Mouse (Mus musculus) olfactory bulb, adult 2 months (tissue): ENCODE measurements around the gene Kti12. TPM values are rescaled to one million over a fixed set of nuclear protein-coding genes. Genes with fewer than 3 reads are reported as not detected.

Source experiments
- H3K27ac ChIP-seq: fragments of 200-500 bp; 2 replicates; pipeline ENCODE4 v1.5.1; 2012; ENCODE audit warnings: low read depth, low read length; ENCODE audit not compliant: insufficient read depth
- H3K4me1 ChIP-seq: fragments of 200-500 bp; 2 replicates; pipeline ENCODE4 v1.6.1; 2012; ENCODE audit warnings: low read length; ENCODE audit not compliant: control insufficient read depth, insufficient read depth
- H3K4me3 ChIP-seq: fragments of 200-500 bp; 2 replicates; pipeline ENCODE4 v1.5.1; 2012; ENCODE audit warnings: mild to moderate bottlenecking, low read depth, low read length, moderate library complexity; ENCODE audit not compliant: insufficient read depth
- CTCF ChIP-seq: fragments of 200-500 bp; IDR thresholded peaks from 2 replicates; pipeline ENCODE4 v1.5.1; 2012; ENCODE audit warnings: low read depth, mild to moderate bottlenecking, low read length, moderate library complexity; ENCODE audit not compliant: insufficient read depth
- POLR2A ChIP-seq: fragments of 200-500 bp; IDR thresholded peaks from 2 replicates; pipeline ENCODE4 v1.6.1; 2012; ENCODE audit warnings: mild to moderate bottlenecking, low read depth, low read length, moderate library complexity; ENCODE audit not compliant: insufficient read depth
- WGBS: fragments of 180-500 bp; shearing (Covaris S2); methylation state at CpG from one replicate; pipeline ENCODE4 v1.1.7; 2018; 5-methylcytosine and 5-hydroxymethylcytosine counted together
- polyA plus RNA-seq: library from polyadenylated mRNA; stranded (reverse); fragments of >200 nt; gene quantifications from 2 replicates; pipeline ENCODE4 v1.2.4, GENCODE M21; 2012; ENCODE audit warnings: low replicate concordance; ENCODE audit not compliant: missing spikeins, insufficient read depth, insufficient read length

Gene Kti12
- polyA plus RNA-seq, 1 experiment = not detected

DNA sequence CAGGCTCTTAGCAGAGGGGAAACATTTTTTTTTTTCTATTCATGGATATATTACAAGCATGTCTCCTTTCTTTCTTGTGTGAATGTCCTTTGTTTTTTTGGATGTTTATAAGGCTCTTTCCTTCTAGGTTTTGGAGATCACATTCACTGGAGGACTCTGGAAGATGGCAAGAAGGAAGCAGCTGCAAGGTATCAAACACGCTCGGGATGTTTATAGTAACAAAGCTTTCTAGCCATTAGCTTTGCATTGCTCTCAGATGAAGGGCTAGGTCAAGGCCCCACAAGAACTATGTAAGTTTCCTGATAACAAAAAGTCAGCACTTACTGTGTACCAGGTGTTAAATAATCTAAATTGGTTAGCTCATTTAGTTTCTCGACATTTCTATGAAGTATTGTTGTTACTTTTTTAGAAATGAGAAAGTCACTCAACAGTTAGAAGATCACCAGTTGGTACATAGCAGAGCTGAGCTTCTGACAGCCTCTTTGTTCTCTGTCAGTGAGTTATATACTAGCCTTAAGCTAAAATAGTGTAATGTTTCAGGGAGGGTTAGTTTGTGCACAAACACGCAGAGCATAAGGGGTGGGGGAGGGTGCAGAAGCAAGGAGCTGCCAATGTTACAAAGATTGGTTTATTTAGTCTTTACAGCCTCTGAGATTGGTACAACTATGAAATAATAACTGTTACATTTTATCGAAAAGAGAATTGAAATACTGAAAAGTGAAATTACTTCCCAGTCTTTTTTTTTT, 1.6 kb upstream of the Kti12 start:
- Histone ChIP-seq H3K4me1 (peaks cover 4% of the 10 kb centered on the region; the same call in 1 of the 2 replicates), H3K4me3 (no peak overlapping the region), H3K27ac (no peak overlapping the region)
- 90% methylated on average over 5 of the region's 5 CpGs for WGBS
- TF ChIP-seq CTCF (no peak), POLR2A (no peak)

DNA sequence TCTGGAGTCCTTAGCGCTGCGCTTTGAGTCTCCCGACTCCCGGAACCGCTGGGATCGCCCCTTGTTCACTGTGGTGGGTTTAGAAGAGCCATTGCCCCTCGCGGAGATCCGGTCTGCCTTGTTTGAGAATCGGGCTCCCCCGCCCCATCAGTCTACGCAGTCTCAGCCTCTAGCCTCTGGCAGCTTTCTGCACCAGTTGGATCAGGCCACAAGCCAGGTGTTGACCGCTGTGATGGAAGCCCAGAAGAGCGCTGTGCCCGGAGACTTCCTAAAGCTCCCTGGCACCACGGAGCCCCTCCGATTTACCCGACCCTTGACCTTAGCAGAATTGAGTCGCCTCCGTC, 892 bp downstream of the Kti12 start, which contains the start of gene A730015C16Rik:
TSS of gene A730015C16Rik (minus strand) at position 115 of the 344 bp plus-strand sequence.
- H3K4me1 ChIP-seq = peaks cover 4% of the 10 kb centered on the region; the same call in 1 of the 2 replicates
- TF ChIP-seq CTCF (no peak), POLR2A (no peak)
- no peak within 1 kb of the TSS for H3K27ac ChIP-seq
- WGBS = 7% methylated on average over 20 of the region's 20 CpGs
- peak within 1 kb of the TSS; percentile 95 for H3K4me3 ChIP-seq

DNA sequence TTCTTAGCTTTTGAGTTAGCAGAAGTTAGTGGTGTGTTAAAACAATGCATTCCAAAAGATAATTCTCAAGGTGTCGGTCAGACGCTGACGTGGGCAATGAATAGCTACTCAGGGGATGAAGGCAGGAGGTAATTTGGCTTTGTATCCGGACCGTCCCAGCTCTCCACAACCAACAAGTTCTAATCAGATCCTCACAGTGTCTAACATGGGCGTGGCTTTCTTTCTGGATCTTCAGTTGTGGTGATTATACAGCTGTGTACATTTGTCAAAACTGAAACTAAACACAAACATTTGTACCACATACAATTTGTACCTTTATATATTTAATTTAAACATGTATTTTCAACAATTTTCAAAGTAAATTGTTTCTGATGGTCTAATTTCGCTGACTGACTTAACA, 19.2 kb downstream of the Kti12 start:
- TF ChIP-seq POLR2A (no peak), CTCF (no peak)
- no peak overlapping the region for H3K27ac ChIP-seq
- no peak overlapping the region for H3K4me3 ChIP-seq
- no peaks in the 10 kb centered on the region for H3K4me1 ChIP-seq
- 86% methylated on average over 7 of the region's 7 CpGs for WGBS

DNA sequence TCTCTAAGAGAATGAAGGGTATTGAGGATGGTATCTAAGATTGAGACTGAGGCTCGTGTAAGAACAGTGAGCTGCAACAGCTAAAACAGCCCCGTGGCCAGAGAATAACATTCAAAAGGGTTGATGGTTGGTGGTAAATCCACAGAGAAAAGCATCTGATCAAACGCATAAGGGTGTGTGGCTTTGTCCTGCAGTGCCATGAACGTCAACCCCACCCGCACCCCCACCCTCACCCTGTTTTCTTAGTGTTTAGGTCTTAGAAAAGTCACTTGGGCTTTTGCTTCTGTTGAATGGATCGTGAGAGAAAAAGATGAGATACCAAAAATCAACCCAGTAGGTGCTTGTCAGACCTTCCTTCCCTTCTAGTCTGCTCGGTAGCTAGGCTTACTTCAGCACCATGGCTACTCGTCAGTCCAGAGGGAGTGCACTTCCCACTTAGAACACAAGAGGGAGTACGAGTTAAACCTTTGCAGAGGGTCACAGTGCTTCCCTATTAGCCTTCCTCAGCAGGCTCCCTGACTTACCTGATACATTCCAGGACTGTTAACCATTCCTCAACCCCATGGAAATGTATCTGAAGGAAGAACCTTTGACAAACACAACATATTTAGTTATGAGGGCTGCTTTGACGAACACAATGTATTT, 22.3 kb downstream of the Kti12 start:
- TF ChIP-seq CTCF (no peak), POLR2A (no peak)
- 40% methylated on average over 10 of the region's 10 CpGs for WGBS

DNA sequence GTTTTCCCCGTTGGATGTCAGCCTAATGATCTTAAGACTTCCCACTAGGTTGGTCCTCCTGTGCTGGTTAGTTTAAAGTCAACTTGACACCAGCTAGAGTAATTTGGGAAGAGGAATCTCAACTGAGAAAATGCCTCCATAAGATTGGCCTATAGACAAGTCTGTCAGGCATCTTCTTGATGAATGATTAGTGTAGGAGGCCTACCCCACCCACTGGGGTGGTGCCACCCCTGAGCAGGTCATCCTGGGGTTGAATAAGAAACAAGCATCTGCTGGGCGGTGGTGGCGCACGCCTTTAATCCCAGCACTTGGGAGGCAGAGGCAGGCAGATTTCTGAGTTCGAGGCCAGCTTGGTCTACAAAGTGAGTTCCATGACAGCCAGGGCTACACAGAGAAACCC, 26.2 kb downstream of the Kti12 start:
- H3K27ac ChIP-seq = no peak overlapping the region
- WGBS = 95% methylated on average over 5 of the region's 5 CpGs
- no peak overlapping the region for H3K4me3 ChIP-seq
- H3K4me1 ChIP-seq = peaks cover under 1% of the 10 kb centered on the region; the same call in 1 of the 2 replicates
- no peak for TF ChIP-seq POLR2A
- no peak for TF ChIP-seq CTCF

More for the DNA sequence above, 22.3 kb downstream of the Kti12 start:
- Histone ChIP-seq H3K4me3 (no peak overlapping the region), H3K4me1 (no peaks in the 10 kb centered on the region), H3K27ac (no peak overlapping the region)

DNA sequence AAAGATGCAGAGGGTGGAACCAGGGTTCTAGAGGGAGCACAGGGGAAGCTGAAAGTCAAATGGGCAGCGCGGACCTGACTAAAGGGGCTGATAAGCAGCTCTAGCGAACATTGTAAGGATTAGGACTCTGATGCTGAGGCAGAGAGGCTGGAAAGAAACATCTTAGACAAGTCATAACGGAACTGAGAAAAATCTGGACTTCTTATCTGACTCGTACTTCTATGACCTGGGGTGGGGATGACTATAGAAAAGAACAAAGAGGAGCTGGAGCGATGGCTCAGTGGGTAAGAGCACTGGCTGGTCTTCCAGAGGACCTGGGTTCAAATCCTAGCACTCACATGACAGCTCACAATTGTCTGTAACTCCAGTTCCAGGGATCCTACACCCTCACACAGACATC, 30.3 kb downstream of the Kti12 start:
- peaks cover 10% of the 10 kb centered on the region; the same call in 1 of the 2 replicates for H3K4me1 ChIP-seq
- TF ChIP-seq CTCF (no peak), POLR2A (no peak)
- H3K27ac ChIP-seq = no peak overlapping the region
- H3K4me3 ChIP-seq = no peak overlapping the region
- WGBS = 87% methylated on average over 6 of the region's 6 CpGs

DNA sequence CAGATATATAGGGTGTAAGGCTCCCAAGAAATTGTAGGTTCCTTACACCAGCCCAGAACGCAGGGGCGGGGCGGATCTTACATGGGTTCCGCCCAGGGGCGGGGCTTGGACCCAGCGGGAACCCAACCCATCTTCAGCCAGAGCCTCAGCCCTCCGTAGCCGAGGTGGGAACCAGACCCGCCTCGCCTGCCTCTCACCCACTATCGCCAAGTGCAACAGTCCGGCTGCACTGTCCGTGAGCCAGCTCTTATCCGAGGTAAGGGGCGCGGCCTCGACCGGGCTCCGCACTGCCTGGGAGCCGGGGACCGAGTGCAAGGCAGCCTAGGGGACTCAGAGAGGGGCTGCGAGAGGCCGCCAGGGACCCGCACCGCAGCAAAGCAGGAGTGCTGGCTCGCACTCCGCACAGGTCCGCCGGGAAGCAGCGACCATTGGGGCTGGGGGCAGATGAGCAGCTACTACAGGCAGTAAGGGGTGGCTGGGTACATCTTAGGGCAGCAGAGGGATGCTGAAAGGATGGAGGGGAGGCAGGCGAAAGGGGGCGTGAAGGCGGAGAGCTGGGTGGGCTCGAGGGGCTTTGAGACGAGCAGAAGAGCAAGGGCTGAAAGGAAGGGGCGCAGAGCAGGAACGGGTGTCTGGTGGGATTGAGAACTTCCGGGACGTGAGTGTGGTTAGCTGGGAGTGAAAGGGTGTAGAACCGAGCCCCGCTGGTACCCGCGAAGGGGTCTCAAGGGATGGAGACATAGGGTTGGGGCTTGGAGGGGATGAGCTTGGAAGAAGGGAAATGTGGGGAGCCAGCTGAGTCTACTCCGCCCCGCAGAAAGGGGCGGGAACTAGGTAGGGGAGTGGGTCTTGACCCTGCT, 31.6 kb downstream of the Kti12 start, which contains the start of gene Rab3b:
TSS of gene Rab3b (plus strand) at position 101 of the 860 bp plus-strand sequence.
- 0 out of 2 replicates have a peak, but pooled peaks have one; percentile 24 for TF ChIP-seq POLR2A
- no peak for TF ChIP-seq CTCF
- 1% methylated on average over 46 of the region's 46 CpGs for WGBS
- no peak within 1 kb of the TSS for H3K27ac ChIP-seq
- H3K4me3 ChIP-seq = peak within 1 kb of the TSS; percentile 55
- peaks cover 10% of the 10 kb centered on the region; the same call in 1 of the 2 replicates for H3K4me1 ChIP-seq

DNA sequence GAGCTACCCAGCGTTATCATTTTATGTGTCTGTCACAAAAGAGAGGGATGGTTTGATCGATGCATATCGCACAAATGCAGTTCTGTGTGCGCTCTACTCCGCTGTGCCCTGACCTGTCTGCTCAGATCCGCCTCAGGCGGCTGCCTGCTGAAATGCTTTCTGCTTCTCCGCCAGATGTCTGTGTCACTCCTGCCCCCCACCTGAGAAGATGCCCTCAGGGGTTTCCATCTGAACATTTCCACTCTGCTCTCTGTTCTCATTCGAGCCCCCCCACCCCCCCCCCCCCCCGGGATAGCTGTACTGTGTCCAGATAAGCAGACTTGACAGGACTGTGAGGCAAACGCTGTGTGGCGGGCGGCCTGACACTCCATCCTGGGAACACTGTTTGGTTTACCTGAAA, 36.2 kb downstream of the Kti12 start:
- Histone ChIP-seq H3K4me3 (no peak overlapping the region), H3K4me1 (peaks cover 10% of the 10 kb centered on the region; the same call in 1 of the 2 replicates), H3K27ac (no peak overlapping the region)
- no peak for TF ChIP-seq POLR2A
- TF ChIP-seq CTCF = no peak
- WGBS = 79% methylated on average over 13 of the region's 13 CpGs

DNA sequence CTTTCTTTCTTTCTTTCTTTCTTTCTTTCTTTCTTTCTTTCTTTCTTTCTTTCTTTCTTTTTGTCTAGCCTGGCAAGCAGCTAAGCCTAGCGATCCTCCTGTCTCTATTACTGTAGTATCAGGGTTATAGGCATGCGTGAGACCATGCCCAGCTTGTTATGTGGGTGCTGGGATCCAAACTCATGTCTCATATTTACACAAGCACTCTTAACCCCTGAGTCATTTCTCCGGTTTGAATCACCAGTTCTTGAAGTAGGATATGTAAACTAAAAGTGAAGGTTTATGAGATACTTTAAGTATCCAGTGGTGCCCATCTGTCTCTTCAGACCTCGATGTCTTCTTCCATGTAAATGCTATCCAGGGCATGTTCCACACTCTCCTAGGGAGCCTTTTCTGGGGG, 39.9 kb downstream of the Kti12 start:
- H3K4me1 ChIP-seq = no peaks in the 10 kb centered on the region
- no peak overlapping the region for H3K27ac ChIP-seq
- TF ChIP-seq CTCF (no peak), POLR2A (no peak)
- H3K4me3 ChIP-seq = no peak overlapping the region
- 84% methylated on average over 4 of the region's 4 CpGs for WGBS
